Mouse (Mus musculus) olfactory bulb, adult 2 months (tissue): ENCODE measurements around the gene Spats1.

ENCODE experiments used
- CTCF ChIP-seq: fragments of 200-500 bp; IDR thresholded peaks from 2 replicates; pipeline ENCODE4 v1.5.1; 2012; ENCODE audit warnings: low read depth, mild to moderate bottlenecking, low read length, moderate library complexity; ENCODE audit not compliant: insufficient read depth
- POLR2A ChIP-seq: fragments of 200-500 bp; IDR thresholded peaks from 2 replicates; pipeline ENCODE4 v1.6.1; 2012; ENCODE audit warnings: mild to moderate bottlenecking, low read depth, low read length, moderate library complexity; ENCODE audit not compliant: insufficient read depth

DNA sequence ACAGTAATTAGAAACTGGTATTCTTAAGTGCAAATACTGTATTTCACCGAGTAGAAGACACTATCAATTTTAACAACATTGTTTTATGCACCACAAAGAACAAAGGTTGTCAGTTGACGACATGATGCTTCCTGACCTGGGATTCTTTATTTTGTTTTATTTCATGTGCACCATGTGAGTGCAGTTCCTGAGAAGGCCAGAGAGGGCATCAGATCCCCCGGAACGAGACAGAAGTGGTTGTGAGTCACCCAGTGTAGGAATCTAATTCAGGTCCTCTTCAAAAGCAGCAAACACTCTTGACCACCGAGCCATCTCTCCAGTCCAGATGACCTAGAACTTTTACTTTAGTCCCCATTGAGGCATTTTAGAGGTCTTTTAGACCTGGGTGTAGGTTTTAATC, 6.9 kb downstream of the Spats1 start:
- TF ChIP-seq POLR2A (no peak), CTCF (no peak)
